Mouse (Mus musculus) heart, postnatal 25 days (tissue): ENCODE results near the gene Znrd1. TPM values are rescaled to one million over a fixed set of nuclear protein-coding genes. Genes with fewer than 3 reads are reported as not detected.

ENCODE experiments used
- DNase-seq: peaks from one replicate; pipeline ENCODE4 v3.0.0; 2022; ENCODE audit warnings: low spot score
- intact Hi-C: fragments of 180-260 bp; cut with DNase I; formaldehyde crosslinking; loops from one replicate; pipeline ENCODE4 v1.15.1; 2025
- total RNA-seq, 2 experiments: library from RNA; stranded (reverse); gene quantifications; 2 replicates each; pipeline ENCODE4 v1.2.3; 2021

The Znrd1 gene
- total RNA-seq, 2 experiments from 2014 or later = 25.9 to 27.4 TPM

GRCm38 (mm10) chr17:36931130-36931529 lies 27.2 kb downstream of the Znrd1 start:
- DNase-seq = no peak
- intact Hi-C loops = no loop called here

GRCm38 (mm10) chr17:36930233-36930632 lies 28.1 kb downstream of the Znrd1 start:
- DNase-seq = no peak

DNA sequence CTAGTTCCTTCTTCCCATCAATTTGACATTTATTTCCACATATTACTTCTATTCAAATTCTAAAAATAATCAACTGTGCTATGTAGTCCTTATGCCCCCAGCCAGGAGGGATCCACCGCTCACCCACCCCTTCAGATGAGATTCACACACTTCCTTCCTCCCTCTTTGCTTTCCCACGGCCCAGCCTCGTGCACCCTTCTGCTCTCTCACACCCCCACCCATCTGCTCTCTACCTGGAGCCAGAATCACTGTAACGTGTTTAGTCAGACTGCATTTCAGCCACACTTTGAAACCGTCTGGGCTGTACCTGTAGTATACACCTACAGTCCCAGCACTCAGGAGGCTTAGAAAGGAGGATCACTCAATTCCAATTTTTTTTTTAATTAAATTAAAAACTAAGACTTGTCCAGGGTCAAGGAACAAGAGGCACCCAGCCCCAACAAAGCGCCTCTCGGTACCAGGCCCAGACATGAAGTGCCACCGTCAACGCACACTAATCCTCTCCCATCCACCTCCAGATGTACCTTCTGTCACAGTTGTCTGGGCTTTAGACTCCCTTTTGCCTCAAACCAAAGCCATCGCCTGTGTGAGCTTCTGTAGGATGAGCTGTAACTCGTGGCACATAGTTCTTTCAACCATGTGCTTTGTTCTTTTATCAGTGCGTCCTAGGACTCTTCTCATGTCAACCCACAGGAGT lies 29.0 kb downstream of the Znrd1 start:
- intact Hi-C loops = no loop called here
- no peak for DNase-seq

More at GRCm38 (mm10) chr17:36930233-36930632, 28.1 kb downstream of the Znrd1 start:
- intact Hi-C loops = no loop called here

DNA sequence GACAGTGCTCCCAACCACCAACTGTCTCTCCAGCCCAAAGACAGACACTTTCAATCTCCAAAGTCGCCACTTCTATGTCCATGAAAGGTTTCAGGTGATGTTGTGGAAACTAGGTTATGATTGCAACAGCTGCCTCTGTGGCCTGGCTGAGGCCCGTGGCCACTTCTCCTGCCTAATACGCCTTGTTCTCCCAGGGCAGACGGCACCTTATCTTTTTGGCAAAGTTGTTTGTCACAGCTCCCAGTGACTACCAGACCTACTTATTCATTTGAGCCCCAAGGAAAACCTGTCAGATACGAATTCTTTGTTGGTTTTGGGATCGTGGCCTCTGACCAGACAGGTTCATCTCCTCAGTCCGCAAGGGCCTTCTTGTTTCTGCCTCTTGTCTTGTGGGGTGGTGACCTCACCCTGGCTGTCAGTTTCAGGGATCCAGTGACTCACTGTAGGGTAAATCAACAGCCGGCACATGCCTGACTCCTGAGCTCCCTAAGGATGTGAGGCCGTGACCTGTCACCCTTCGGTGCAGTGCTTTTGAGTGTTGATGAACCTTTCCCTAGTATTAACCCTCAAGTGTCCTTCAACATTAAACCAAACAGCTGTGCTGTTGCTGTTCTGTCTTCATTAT lies 30.8 kb downstream of the Znrd1 start:
- DNase-seq = no peak
- intact Hi-C loops = no loop called here

GRCm38 (mm10) chr17:36923491-36923890 lies 34.9 kb downstream of the Znrd1 start:
- DNase-seq = no peak
- intact Hi-C loops = no loop called here

- DNase-seq = no peak
- intact Hi-C loops = no loop called here
Observed at GRCm38 (mm10) chr17:36922715-36923114, 35.6 kb downstream of the Znrd1 start.

GRCm38 (mm10) chr17:36920239-36920638 lies 38.1 kb downstream of the Znrd1 start:
- intact Hi-C loops = no loop called here
- no peak for DNase-seq

DNA sequence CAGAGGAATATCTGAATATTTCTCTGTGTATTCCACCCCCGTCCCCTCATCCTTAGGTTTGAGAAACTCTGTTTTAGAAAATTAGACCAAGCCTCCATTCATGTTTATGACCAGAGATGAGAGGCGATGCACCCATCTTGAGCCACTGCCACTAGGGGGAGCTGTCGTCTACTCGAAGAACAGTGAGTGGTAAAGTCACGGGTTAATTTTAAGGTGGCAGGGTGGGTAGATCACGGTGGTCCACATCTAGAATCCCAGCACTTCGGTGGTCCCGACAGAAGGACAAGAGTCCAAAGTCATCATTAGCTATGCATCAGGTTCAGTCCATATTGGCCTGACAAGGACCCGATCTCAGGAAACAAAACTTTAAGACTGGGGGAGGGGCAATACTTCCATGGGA lies 43.3 kb downstream of the Znrd1 start:
- no peak for DNase-seq
- intact Hi-C loops = loop anchor here (1.0 to 5.0 kb wide), 4 partner anchors 22 to 132 kb away; partner anchors contain the start of genes Znrd1 and Znrd1as

DNA sequence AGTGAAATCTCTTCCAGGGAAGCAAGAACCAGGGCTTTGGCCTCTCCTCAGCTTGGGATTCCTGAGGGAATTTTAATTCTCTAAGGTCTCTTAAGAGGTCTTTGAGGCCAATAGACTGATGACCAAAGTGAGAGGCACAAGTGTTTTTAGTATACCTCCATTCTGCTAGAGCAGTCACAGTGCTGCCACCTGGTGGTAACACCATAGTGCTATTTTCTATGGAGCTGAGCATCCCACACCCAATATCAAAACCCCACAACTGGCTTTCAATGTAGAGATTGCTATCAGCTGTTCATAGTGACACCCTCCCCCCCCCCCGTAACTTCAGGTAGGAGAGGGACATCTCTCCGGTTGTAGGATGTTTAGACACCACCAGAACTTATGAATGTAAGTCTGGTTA lies 44.3 kb downstream of the Znrd1 start:
- intact Hi-C loops = loop anchor here (1.0 to 2.0 kb wide), 3 partner anchors 21 to 133 kb away; no protein-coding TSS in a partner anchor
- DNase-seq = no peak

DNA sequence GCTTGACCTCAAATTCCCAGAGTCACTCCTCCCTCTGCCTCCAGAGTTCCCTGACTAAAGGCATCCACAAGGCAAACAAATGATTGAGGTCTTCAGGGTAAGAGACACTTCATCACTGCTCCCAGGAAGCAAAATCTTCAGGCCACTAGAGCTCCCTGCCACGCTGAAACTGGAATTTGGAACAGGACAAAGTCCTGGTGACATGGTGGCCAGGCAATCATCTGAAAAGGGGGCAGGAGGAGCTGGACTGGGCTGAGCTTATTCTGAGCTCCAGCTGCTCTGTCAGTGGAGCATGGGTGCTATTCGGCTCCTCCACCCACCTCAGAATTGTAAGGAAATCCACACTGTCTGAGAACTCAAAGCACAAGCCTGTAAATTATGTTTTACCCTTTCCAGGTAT lies 46.3 kb downstream of the Znrd1 start:
- intact Hi-C loops = no loop called here
- no peak for DNase-seq

- intact Hi-C loops = no loop called here
- no peak for DNase-seq
Observed at GRCm38 (mm10) chr17:36909802-36910201, 48.6 kb downstream of the Znrd1 start.

GRCm38 (mm10) chr17:36908235-36908634 lies 50.1 kb downstream of the Znrd1 start:
- intact Hi-C loops = no loop called here
- no peak for DNase-seq

Other genes with a start within 250 kb of the Znrd1 start
- gene H2-M10.5, start 185.6 kb downstream of the Znrd1 start, total RNA-seq = not detected
- not detected for gene H2-M10.6, start 146.4 kb downstream of the Znrd1 start, total RNA-seq
- gene Trim26, start 121.4 kb downstream of the Znrd1 start, total RNA-seq = 10 to 100 TPM; 19.4 to 20.5 TPM
- not detected for gene Trim15, start 91.3 kb downstream of the Znrd1 start, total RNA-seq
- 1 to 10 TPM; 1.2 TPM for gene Trim10, start 89.0 kb downstream of the Znrd1 start, total RNA-seq
- not detected for gene Trim40, start 68.4 kb downstream of the Znrd1 start, total RNA-seq
- not detected for gene Trim31, start 60.4 kb downstream of the Znrd1 start, total RNA-seq
- 1 to 10 TPM in 1 of 2 experiments, under 1 TPM in 1; 0.36 to 1.1 TPM for gene Rnf39, start 15.6 kb downstream of the Znrd1 start, total RNA-seq
- 10 to 100 TPM; 87.4 to 92.9 TPM for gene Ppp1r11, start 6.8 kb downstream of the Znrd1 start, total RNA-seq
- gene Znrd1as, start within 50 bp of the Znrd1 start, total RNA-seq = 10 to 100 TPM; 11.2 to 14.7 TPM
- under 1 TPM; 0.49 to 0.61 TPM for gene 2410137M14Rik, start 22.7 kb upstream of the Znrd1 start, total RNA-seq
- not detected for gene H2-M5, start 31.0 kb upstream of the Znrd1 start, total RNA-seq
- gene Zfp57, start 42.6 kb upstream of the Znrd1 start, total RNA-seq = 1 to 10 TPM; 1.6 to 2.9 TPM
- not detected for gene Mog, start 64.8 kb upstream of the Znrd1 start, total RNA-seq
- gene Gabbr1, start 87.4 kb upstream of the Znrd1 start, total RNA-seq = 1 to 10 TPM; 6.9 to 7.4 TPM
- gene Olfr90, start 129.9 kb upstream of the Znrd1 start, total RNA-seq = not detected
- not detected for gene Olfr91, start 139.7 kb upstream of the Znrd1 start, total RNA-seq
- not detected for gene Olfr92, start 161.5 kb upstream of the Znrd1 start, total RNA-seq
- not detected for gene Olfr93, start 202.9 kb upstream of the Znrd1 start, total RNA-seq
- not detected for gene Ubd, start 235.3 kb upstream of the Znrd1 start, total RNA-seq
- gene Olfr94, start 242.4 kb upstream of the Znrd1 start, total RNA-seq = not detected